Mouse (Mus musculus) spleen, adult 12 weeks (tissue): Measurements from ENCODE around the gene Letm1.
A peak's percentile ranks its signal among the peaks of the same experiment; 100 is the strongest.

Experiments
- DNase-seq: peaks from one replicate; pipeline ENCODE4 v3.0.0; 2022; ENCODE audit warnings: low spot score

Letm1 gene

GRCm38 (mm10) chr5:33738341-33738740 is 44.3 kb downstream of the Letm1 start:
- no peak for DNase-seq

- DNase-seq: peak; percentile 25
Measured at GRCm38 (mm10) chr5:33737903-33738321, 44.7 kb downstream of the Letm1 start.

GRCm38 (mm10) chr5:33736230-33736629 is 46.4 kb downstream of the Letm1 start:
- DNase-seq: no peak

- no peak for DNase-seq
Measured at GRCm38 (mm10) chr5:33735412-33736092, 47.1 kb downstream of the Letm1 start.

GRCm38 (mm10) chr5:33733837-33734236 is 48.8 kb downstream of the Letm1 start:
- no peak for DNase-seq

GRCm38 (mm10) chr5:33731051-33731450 is 51.6 kb downstream of the Letm1 start:
- no peak for DNase-seq

GRCm38 (mm10) chr5:33730516-33730915 is 52.1 kb downstream of the Letm1 start:
- no peak for DNase-seq

GRCm38 (mm10) chr5:33728841-33729240 is 53.8 kb downstream of the Letm1 start:
- DNase-seq: no peak

- no peak for DNase-seq
Measured at GRCm38 (mm10) chr5:33726891-33727290, 55.7 kb downstream of the Letm1 start.

- no peak for DNase-seq
Measured at GRCm38 (mm10) chr5:33726081-33726647, 56.5 kb downstream of the Letm1 start.

- no peak for DNase-seq
Measured at GRCm38 (mm10) chr5:33723641-33724465, 58.8 kb downstream of the Letm1 start.

GRCm38 (mm10) chr5:33723019-33723640 is 59.5 kb downstream of the Letm1 start:
- DNase-seq: no peak

GRCm38 (mm10) chr5:33722266-33723018 is 60.2 kb downstream of the Letm1 start:
- DNase-seq: no peak

GRCm38 (mm10) chr5:33721541-33722265 is 60.9 kb downstream of the Letm1 start, which contains the start of gene Fgfr3:
TSS of gene Fgfr3 (plus strand) at chr5:33721674.
- no peak for DNase-seq

- no peak for DNase-seq
Measured at GRCm38 (mm10) chr5:33720852-33721490, 61.6 kb downstream of the Letm1 start.

GRCm38 (mm10) chr5:33718460-33718859 is 64.2 kb downstream of the Letm1 start:
- DNase-seq: no peak

- DNase-seq: no peak
Measured at GRCm38 (mm10) chr5:33716467-33716866, 66.2 kb downstream of the Letm1 start.

GRCm38 (mm10) chr5:33715182-33715581 is 67.4 kb downstream of the Letm1 start:
- DNase-seq: no peak

GRCm38 (mm10) chr5:33712550-33712949 is 70.1 kb downstream of the Letm1 start:
- DNase-seq: no peak

- no peak for DNase-seq
Measured at GRCm38 (mm10) chr5:33709037-33709436, 73.6 kb downstream of the Letm1 start.

GRCm38 (mm10) chr5:33707163-33707562 is 75.5 kb downstream of the Letm1 start:
- no peak for DNase-seq
